Mouse (Mus musculus) hindbrain, embryonic 10.5 days (tissue): ENCODE measurements at regions not wholly inside any gene's neighbourhood (a gene's known extent, or its start where the extent isn't known, plus 50 kb on each side); places are given as distances from the start of the nearest gene placed in this dataset.

Source experiments
- DNase-seq: peaks from one replicate; pipeline ENCODE4 v3.0.0-alpha.2; 2017; ENCODE audit warnings: low spot score
- H3K27ac ChIP-seq: fragments of 300-500 bp; sonication (generic); 2 replicates; pipeline ENCODE4 v1.5.1; 2016; ENCODE audit warnings: mild to moderate bottlenecking, moderate library complexity
- H3K27me3 ChIP-seq: fragments of 300-500 bp; sonication (generic); 2 replicates; pipeline ENCODE4 v1.6.1; 2016; ENCODE audit warnings: mild to moderate bottlenecking; ENCODE audit not compliant: poor library complexity, insufficient read depth, severe bottlenecking
- H3K36me3 ChIP-seq: fragments of 300-500 bp; sonication (generic); 2 replicates; pipeline ENCODE4 v1.6.1; 2016; ENCODE audit warnings: mild to moderate bottlenecking, moderate library complexity
- H3K4me1 ChIP-seq: fragments of 300-500 bp; sonication (generic); replicated peaks from 2 replicates; pipeline ENCODE4 v1.6.1; 2016; ENCODE audit warnings: mild to moderate bottlenecking
- H3K4me3 ChIP-seq: fragments of 300-500 bp; sonication (generic); 2 replicates; pipeline ENCODE4 v1.5.1; 2016; ENCODE audit warnings: mild to moderate bottlenecking, moderate library complexity
- H3K9me3 ChIP-seq: fragments of 300-500 bp; sonication (generic); 2 replicates; pipeline ENCODE4 v1.6.1; 2016; ENCODE audit warnings: mild to moderate bottlenecking, moderate library complexity
- WGBS: fragments of 180-500 bp; shearing (Covaris S2); methylation state at CpG from one replicate; pipeline ENCODE4 v1.1.7; 2016; 5-methylcytosine and 5-hydroxymethylcytosine counted together

DNA sequence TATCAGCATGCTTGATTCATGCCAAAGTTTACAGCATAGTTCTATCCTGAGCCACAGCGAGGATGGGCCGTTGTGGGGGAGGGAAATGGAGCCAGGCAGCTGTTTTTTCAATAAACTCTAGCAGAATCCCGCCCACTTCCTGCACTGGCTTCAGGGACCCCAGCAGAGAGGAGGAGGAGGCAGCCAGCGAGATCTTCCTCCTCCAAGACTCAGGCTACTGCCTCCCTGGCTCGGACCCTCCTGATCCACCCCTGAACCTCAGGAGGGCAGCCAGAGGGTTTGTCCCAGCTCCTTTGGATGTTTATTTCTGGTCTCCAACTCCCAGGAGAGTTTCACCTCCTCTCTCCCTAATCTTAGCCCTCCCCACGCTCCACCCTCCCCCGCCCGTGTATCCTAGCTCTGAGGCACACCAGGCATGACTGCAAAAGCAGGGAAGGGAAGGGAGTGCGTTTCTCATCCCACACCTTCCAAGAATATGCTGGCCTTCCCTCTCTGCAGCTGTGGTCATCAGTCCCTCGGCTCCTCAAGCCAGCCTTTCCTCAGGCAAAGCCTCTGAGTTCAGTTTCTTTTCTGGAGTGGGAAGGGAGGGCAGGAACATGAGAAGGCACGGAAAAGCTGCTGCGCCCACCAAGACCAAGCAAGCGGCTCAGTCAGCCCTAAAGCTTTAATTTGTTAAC is 195.5 kb downstream of the Sox4 start:
- Histone ChIP-seq H3K27me3 (no peaks in the 10 kb centered on the region), H3K4me1 (peaks cover 52% of the 10 kb centered on the region), H3K36me3 (no peaks in the 10 kb centered on the region), H3K9me3 (no peaks in the 10 kb centered on the region), H3K27ac (peak overlapping the region; percentile 87), H3K4me3 (peak overlapping the region; percentile 46)
- under 1% methylated on average over 13 of the region's 13 CpGs for WGBS
- peak; percentile 63 for DNase-seq

DNA sequence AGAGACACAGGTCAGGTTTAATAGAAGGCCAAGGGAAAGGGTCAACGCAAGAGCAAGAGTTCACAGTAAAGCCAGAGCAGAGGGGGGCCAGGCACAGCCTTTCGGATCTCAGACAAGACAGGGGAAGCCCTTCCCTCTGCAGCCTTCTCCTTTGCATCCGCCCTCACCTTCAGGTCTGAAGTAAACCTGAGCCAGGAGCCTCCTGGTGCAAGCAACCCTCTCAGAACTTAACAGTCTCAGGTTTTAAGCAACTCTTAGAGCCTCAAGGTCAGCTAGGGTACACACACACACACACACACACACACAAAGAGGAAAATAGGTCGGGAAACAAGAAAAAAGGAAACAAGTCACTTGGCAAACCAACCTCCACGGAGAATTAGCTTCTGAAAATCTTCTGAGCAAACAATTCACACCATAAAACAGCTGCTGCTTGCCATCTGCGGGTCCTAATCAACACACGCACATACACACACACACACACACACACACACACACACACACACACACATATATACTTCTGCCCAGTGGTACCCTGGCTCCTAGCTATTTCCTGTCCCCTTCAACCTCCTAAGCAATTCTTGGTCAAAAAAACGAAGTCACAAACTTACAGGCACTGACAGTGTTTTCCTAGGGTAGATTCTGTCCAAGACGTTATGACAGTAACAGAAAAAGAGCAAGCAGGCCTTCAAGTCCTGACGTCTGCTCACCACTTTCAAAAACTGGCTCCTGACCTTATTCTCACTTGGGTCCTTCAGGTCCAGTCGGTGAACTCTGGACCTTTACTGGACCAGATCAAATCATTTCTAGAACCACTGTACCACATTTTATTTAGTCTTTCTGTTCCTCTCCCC is 196.4 kb downstream of the Sox4 start:
- Histone ChIP-seq H3K9me3 (no peaks in the 10 kb centered on the region), H3K4me3 (peak overlapping the region; percentile 46; the same call in 1 of the 2 replicates), H3K4me1 (peaks cover 52% of the 10 kb centered on the region), H3K36me3 (no peaks in the 10 kb centered on the region), H3K27me3 (no peaks in the 10 kb centered on the region), H3K27ac (peak overlapping the region; percentile 87)
- DNase-seq, result no peak
- WGBS, result 23% methylated on average over 11 of the region's 11 CpGs

- WGBS, result 87% methylated on average over 5 of the region's 5 CpGs
- no peaks in the 10 kb centered on the region for H3K27me3 ChIP-seq
- H3K36me3 ChIP-seq, result no peaks in the 10 kb centered on the region
- no peak overlapping the region for H3K4me3 ChIP-seq
- H3K4me1 ChIP-seq, result peaks cover 38% of the 10 kb centered on the region
- H3K9me3 ChIP-seq, result no peaks in the 10 kb centered on the region
- H3K27ac ChIP-seq, result no peak overlapping the region
- no peak for DNase-seq
Observed at GRCm38 (mm10) chr13:28754207-28754606, 199.3 kb downstream of the Sox4 start.

DNA sequence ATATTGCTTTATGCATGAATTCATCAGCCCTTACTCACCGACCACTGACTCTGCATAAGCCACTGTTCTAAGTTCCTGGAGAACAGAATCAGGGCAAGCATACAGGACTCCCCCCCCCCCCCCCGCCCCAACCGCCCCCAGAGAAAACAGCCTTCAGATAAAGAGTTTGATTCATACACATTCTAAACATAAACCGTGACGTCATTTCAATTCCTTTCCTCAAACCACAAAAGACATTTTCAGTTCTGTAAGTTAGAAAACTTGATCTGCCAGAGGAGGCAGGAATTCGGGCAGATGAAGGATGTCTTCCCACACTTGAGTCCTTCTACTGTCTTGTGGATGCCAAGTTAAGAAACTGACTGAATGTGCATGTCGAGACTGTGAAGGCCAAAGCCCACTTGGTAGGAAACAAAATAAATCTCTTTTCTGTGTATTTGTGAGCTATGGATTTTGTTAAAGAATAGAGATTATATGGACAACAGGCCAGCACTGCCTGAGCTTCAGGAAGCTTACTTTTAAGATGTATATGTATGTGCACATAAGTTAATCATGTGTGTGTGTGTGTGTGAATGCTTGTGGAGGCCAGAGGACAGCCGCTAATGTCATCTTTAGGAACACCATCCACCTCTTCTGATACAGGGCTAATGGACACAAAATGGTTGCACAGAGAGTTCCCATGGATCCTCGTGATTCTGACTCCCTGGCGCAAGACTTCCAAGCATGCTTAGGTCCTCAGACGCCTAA is 202.4 kb downstream of the Sox4 start:
- no peak overlapping the region for H3K4me3 ChIP-seq
- DNase-seq, result no peak
- 87% methylated on average over 11 of the region's 11 CpGs for WGBS

GRCm38 (mm10) chr13:28740158-28740670 is 213.3 kb downstream of the Sox4 start:
- Histone ChIP-seq H3K9me3 (no peaks in the 10 kb centered on the region), H3K4me3 (no peak overlapping the region), H3K36me3 (no peaks in the 10 kb centered on the region), H3K27ac (no peak overlapping the region), H3K27me3 (no peaks in the 10 kb centered on the region), H3K4me1 (peaks cover 23% of the 10 kb centered on the region)
- 75% methylated on average over 7 of the region's 7 CpGs for WGBS
- DNase-seq, result no peak

More for the DNA sequence above, 202.4 kb downstream of the Sox4 start:
- H3K36me3 ChIP-seq, result no peaks in the 10 kb centered on the region
- no peak overlapping the region for H3K27ac ChIP-seq
- H3K27me3 ChIP-seq, result no peaks in the 10 kb centered on the region
- H3K9me3 ChIP-seq, result no peaks in the 10 kb centered on the region
- H3K4me1 ChIP-seq, result peaks cover 8% of the 10 kb centered on the region

GRCm38 (mm10) chr13:28738160-28739100 is 215.1 kb downstream of the Sox4 start:
- Histone ChIP-seq H3K36me3 (no peaks in the 10 kb centered on the region), H3K4me1 (peaks cover 23% of the 10 kb centered on the region), H3K27ac (no peak overlapping the region), H3K27me3 (no peaks in the 10 kb centered on the region), H3K9me3 (no peaks in the 10 kb centered on the region), H3K4me3 (no peak overlapping the region)
- 70% methylated on average over 8 of the region's 8 CpGs for WGBS
- no peak for DNase-seq

GRCm38 (mm10) chr13:28732475-28732874 is 221.0 kb downstream of the Sox4 start:
- Histone ChIP-seq H3K27ac (no peak overlapping the region), H3K4me1 (0 out of 2 replicates have a peak, but pooled peaks cover 2% of the 10 kb centered on the region), H3K27me3 (no peaks in the 10 kb centered on the region), H3K36me3 (no peaks in the 10 kb centered on the region), H3K4me3 (no peak overlapping the region), H3K9me3 (no peaks in the 10 kb centered on the region)
- no peak for DNase-seq
- WGBS, result 93% methylated on average over 1 of the region's 1 CpGs

- DNase-seq, result no peak
- H3K27ac ChIP-seq, result no peak overlapping the region
- H3K4me3 ChIP-seq, result no peak overlapping the region
- WGBS, result 87% methylated on average over 3 of the region's 3 CpGs
- no peaks in the 10 kb centered on the region for H3K9me3 ChIP-seq
- H3K27me3 ChIP-seq, result no peaks in the 10 kb centered on the region
- H3K4me1 ChIP-seq, result no peaks in the 10 kb centered on the region
- no peaks in the 10 kb centered on the region for H3K36me3 ChIP-seq
Observed at GRCm38 (mm10) chr13:28732036-28732435, 221.5 kb downstream of the Sox4 start.

DNA sequence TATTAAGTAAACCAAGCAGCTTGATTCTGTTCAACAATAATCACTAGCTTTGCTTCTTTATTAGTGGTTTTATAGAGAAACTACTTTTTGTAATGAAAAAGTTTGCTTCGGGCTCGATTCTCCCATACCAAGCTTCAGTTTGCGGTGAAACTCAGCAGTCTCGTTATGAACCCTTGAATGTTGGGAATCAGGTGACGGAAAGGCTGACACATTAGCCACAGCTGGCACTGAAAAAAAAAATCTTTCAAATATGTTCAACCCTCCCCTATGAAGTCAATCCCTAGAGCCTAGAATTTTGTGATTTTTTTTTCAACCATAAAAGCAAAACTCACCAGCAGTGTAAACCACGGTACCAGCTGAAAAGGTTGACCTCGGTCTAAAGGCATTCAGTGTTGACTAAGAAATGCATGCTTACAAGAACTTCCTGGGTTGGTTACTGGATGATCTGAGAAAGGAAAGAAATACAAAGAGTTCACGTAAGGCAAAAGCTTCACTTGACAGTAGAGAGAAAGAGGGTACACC is 223.4 kb downstream of the Sox4 start:
- no peak overlapping the region for H3K4me3 ChIP-seq
- no peak for DNase-seq
- 90% methylated on average over 8 of the region's 8 CpGs for WGBS
- H3K27ac ChIP-seq, result no peak overlapping the region
- H3K4me1 ChIP-seq, result no peaks in the 10 kb centered on the region
- H3K27me3 ChIP-seq, result no peaks in the 10 kb centered on the region
- H3K9me3 ChIP-seq, result no peaks in the 10 kb centered on the region
- no peaks in the 10 kb centered on the region for H3K36me3 ChIP-seq

DNA sequence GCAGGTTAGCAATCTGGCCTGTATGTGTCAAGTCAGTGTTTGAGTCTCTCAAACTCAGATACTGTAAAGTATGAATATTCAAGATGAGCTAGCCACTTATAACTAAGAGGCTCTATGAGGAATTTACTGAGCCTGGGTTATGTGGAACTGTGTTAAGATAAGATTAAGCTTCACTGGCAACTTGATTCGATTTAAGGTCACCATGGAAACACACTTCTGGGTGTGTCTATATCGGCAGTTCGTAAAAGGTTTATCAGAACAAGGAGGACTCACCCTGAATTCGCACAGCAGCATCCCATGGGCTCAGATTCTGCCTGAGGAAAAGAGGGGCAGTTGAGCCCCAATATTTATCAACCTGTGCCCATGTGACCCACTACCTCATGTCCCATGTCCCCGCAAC is 224.7 kb downstream of the Sox4 start:
- no peaks in the 10 kb centered on the region for H3K9me3 ChIP-seq
- H3K27ac ChIP-seq, result no peak overlapping the region
- no peaks in the 10 kb centered on the region for H3K27me3 ChIP-seq
- H3K4me1 ChIP-seq, result 0 out of 2 replicates have a peak, but pooled peaks cover 4% of the 10 kb centered on the region
- 94% methylated on average over 5 of the region's 5 CpGs for WGBS
- DNase-seq, result no peak
- H3K4me3 ChIP-seq, result no peak overlapping the region
- no peaks in the 10 kb centered on the region for H3K36me3 ChIP-seq

DNA sequence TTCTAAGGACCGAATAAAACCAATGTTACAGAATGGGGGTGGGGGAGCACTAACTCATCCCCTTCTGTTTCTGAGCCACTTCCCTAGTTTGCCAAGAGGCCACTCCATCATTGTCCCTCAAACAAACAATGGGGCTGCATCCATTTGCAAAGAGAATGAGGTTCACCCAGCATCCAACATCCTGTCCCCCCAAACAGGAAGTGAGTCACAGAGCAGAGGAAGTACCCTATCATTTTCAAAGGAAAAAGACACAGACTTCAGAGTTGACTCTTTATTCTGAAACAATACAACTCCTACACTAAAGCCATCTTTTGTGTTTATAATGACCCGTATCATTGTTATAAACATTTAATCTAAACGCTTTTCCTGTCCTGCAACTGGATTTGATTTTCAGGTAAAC is 229.2 kb downstream of the Sox4 start:
- no peaks in the 10 kb centered on the region for H3K27me3 ChIP-seq
- WGBS, result 86% methylated on average over 3 of the region's 3 CpGs
- H3K36me3 ChIP-seq, result no peaks in the 10 kb centered on the region
- H3K27ac ChIP-seq, result no peak overlapping the region
- H3K9me3 ChIP-seq, result no peaks in the 10 kb centered on the region
- H3K4me1 ChIP-seq, result peaks cover 42% of the 10 kb centered on the region
- H3K4me3 ChIP-seq, result no peak overlapping the region
- no peak for DNase-seq

- 57% methylated on average over 2 of the region's 2 CpGs for WGBS
- no peaks in the 10 kb centered on the region for H3K27me3 ChIP-seq
- H3K27ac ChIP-seq, result peak overlapping the region; percentile 74; the same call in 1 of the 2 replicates
- H3K4me3 ChIP-seq, result no peak overlapping the region
- no peak for DNase-seq
- H3K4me1 ChIP-seq, result peaks cover 64% of the 10 kb centered on the region
- no peaks in the 10 kb centered on the region for H3K36me3 ChIP-seq
- no peaks in the 10 kb centered on the region for H3K9me3 ChIP-seq
Observed at GRCm38 (mm10) chr13:28722074-28722473, 231.4 kb downstream of the Sox4 start.
